Comparison of ENCODE assay signal across 20 mouse cellular contexts in the genomic region with DNA sequence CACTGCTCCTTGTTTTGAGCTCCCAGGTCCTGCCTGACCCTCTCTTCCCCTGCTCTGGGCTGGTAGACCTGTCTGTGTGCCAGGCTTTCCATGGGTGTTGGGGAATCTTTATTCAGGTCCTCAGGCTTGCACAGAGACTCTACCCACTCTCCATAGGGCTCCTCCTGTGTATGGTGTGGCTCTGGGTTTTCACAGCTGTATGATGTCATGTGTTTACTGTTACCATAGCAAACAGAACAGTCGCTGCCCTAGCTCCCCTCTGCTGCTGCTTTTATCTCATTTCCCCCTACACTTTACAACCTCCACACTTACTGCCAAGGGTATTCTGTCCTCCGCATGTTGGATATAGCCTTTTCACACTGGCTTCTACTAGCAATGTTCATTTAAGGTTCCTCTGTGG. TPM values are rescaled to one million over a fixed set of nuclear protein-coding genes. Genes with fewer than 3 reads are reported as not detected.
DNase-seq lines count a peak whose midpoint lies in the region; ATAC-seq and TF ChIP-seq lines count a peak whose summit lies in the region.
"Had no signal": no experiment of that assay in that cellular context is flagged by ENCODE, and none has a peak within 500 bp of the region (broad histone marks: within the 10 kb centered on the region; RNA-seq: fewer than 3 reads in every experiment).

No protein-coding gene starts in this region.

- no peak for TF ChIP-seq EP300 in liver, postnatal 0 days (IDR thresholded peaks at IDR 0.05; ENCODE audit: low read depth)

- no peaks in the 10 kb centered on the region for H3K9me3 ChIP-seq in heart, embryonic 14.5 days (ENCODE audit: control insufficient read depth, low read length)
- H3K9me3 ChIP-seq in lung, embryonic 14.5 days (ENCODE audit: low read depth, low read length), result no peaks in the 10 kb centered on the region
- H3K9me3 ChIP-seq in intestine, embryonic 15.5 days, result no peaks in the 10 kb centered on the region
- H3K9me3 ChIP-seq in liver, postnatal 0 days (ENCODE audit: low read length), result no peaks in the 10 kb centered on the region
- H3K9me3 ChIP-seq: forebrain, embryonic 10.5 days; heart, embryonic 12.5 days; limb, embryonic 15.5 days had no signal

- intact Hi-C loops in heart, postnatal 14 days (cut with DNase I), result no loop called here

- H3K9ac ChIP-seq in heart, embryonic 14.5 days (ENCODE audit: low read length), result no peak overlapping the region
- H3K9ac ChIP-seq in lung, embryonic 14.5 days, result no peak overlapping the region
- no peak overlapping the region for H3K9ac ChIP-seq in intestine, embryonic 15.5 days
- H3K9ac ChIP-seq in liver, postnatal 0 days (replicated peaks), result no peak overlapping the region
- H3K9ac ChIP-seq: heart, embryonic 12.5 days; hindbrain, embryonic 14.5 days; limb, embryonic 15.5 days had no signal

- H3K27me3 ChIP-seq in heart, embryonic 14.5 days (ENCODE audit: control insufficient read depth, insufficient read depth, low read length), result no peaks in the 10 kb centered on the region
- no peaks in the 10 kb centered on the region for H3K27me3 ChIP-seq in lung, embryonic 14.5 days (ENCODE audit: insufficient read depth, low read length)
- H3K27me3 ChIP-seq in intestine, embryonic 15.5 days (replicated peaks), result no peaks in the 10 kb centered on the region
- H3K27me3 ChIP-seq in liver, postnatal 0 days (ENCODE audit: insufficient read depth, low read length), result no peaks in the 10 kb centered on the region
- H3K27me3 ChIP-seq: limb, embryonic 15.5 days had no signal

- H3K4me1 ChIP-seq in heart, embryonic 14.5 days (ENCODE audit: control insufficient read depth in 2 of 2, insufficient read depth in 2 of 2, low read length in 2 of 2), result peaks cover 2 to 14% of the 10 kb centered on the region in 2 experiments; a peak in 3 of 4 replicates
- H3K4me1 ChIP-seq in lung, embryonic 14.5 days (ENCODE audit: insufficient read depth), result no peaks in the 10 kb centered on the region
- H3K4me1 ChIP-seq in intestine, embryonic 15.5 days (replicated peaks), result no peaks in the 10 kb centered on the region
- H3K4me1 ChIP-seq in liver, postnatal 0 days (ENCODE audit: insufficient read depth), result no peaks in the 10 kb centered on the region
- H3K4me1 ChIP-seq: forebrain, embryonic 10.5 days; limb, embryonic 15.5 days had no signal

- TF ChIP-seq CTCF in lung, embryonic 14.5 days (IDR thresholded peaks at IDR 0.05; ENCODE audit: low read depth), result no peak
- no peak for TF ChIP-seq CTCF in liver, postnatal 0 days (IDR thresholded peaks at IDR 0.05; ENCODE audit: low read depth)

- H3K27ac ChIP-seq in heart, embryonic 14.5 days (replicated peaks in 1 of 2; ENCODE audit: control insufficient read depth in 1 of 2, insufficient read depth in 1 of 2, low read depth in 2 of 2, low read length in 2 of 2), result no peak overlapping the region
- no peak overlapping the region for H3K27ac ChIP-seq in lung, embryonic 14.5 days (ENCODE audit: low read depth)
- H3K27ac ChIP-seq in intestine, embryonic 15.5 days, result no peak overlapping the region
- H3K27ac ChIP-seq in liver, postnatal 0 days (ENCODE audit: low read depth), result no peak overlapping the region
- H3K27ac ChIP-seq: forebrain, embryonic 10.5 days; hindbrain, embryonic 14.5 days; kidney, postnatal 0 days; limb, embryonic 15.5 days had no signal

- peak; percentile 80; the same call in 1 of the 2 replicates for ATAC-seq in heart, embryonic 14.5 days (ENCODE audit: insufficient number of reproducible peaks, insufficient read depth, low FRiP score, low read depth)
- peak; percentile 41; the same call in 1 of the 2 replicates for ATAC-seq in lung, embryonic 14.5 days (ENCODE audit: insufficient read depth)
- peak; percentile 55; the same call in 1 of the 2 replicates for ATAC-seq in intestine, embryonic 15.5 days
- peak; percentile 72 for ATAC-seq in liver, postnatal 0 days
- ATAC-seq: CD4-positive, CD25-positive, alpha-beta regulatory T cell, adult 4 months had no signal

- H3K36me3 ChIP-seq in heart, embryonic 14.5 days (ENCODE audit: control insufficient read depth, insufficient read depth, low read length), result peaks cover 94% of the 10 kb centered on the region
- H3K36me3 ChIP-seq in lung, embryonic 14.5 days (ENCODE audit: insufficient read depth), result peaks cover 95% of the 10 kb centered on the region
- peaks cover 65% of the 10 kb centered on the region for H3K36me3 ChIP-seq in intestine, embryonic 15.5 days
- H3K36me3 ChIP-seq in liver, postnatal 0 days (replicated peaks; ENCODE audit: insufficient read depth, low read length), result peaks cover 90% of the 10 kb centered on the region

- no peak overlapping the region for H3K4me3 ChIP-seq in heart, embryonic 14.5 days (ENCODE audit: control insufficient read depth in 1 of 2, insufficient read depth in 1 of 2, low read depth in 1 of 2, low read length in 2 of 2)
- no peak overlapping the region for H3K4me3 ChIP-seq in lung, embryonic 14.5 days (ENCODE audit: low read depth, low read length)
- no peak overlapping the region for H3K4me3 ChIP-seq in intestine, embryonic 15.5 days (replicated peaks)
- H3K4me3 ChIP-seq in liver, postnatal 0 days (ENCODE audit: low read depth, low read length), result no peak overlapping the region
- H3K4me3 ChIP-seq: forebrain, embryonic 10.5 days; heart, embryonic 12.5 days; limb, embryonic 15.5 days had no signal

- WGBS in heart, embryonic 14.5 days, result 11% methylated on average over 2 of the region's 2 CpGs
- 41% methylated on average over 2 of the region's 2 CpGs for WGBS in lung, embryonic 14.5 days
- 37% methylated on average over 2 of the region's 2 CpGs for WGBS in intestine, embryonic 15.5 days
- WGBS in liver, postnatal 0 days (ENCODE audit: insufficient replicate concordance), result 39% methylated on average over 2 of the region's 2 CpGs

- DNase-seq in heart, postnatal 14 days, result no peak
- DNase-seq in lung, embryonic 14.5 days, result peak; percentile 13
- no peak for DNase-seq in lung, adult 18-20 months
- DNase-seq in liver, postnatal 0 days, result no peak
- no peak for DNase-seq in left cerebral cortex, adult 9 months (ENCODE audit: low spot score in 2 of 2)
- DNase-seq in testis, postnatal 14 days (ENCODE audit: low spot score), result no peak
- DNase-seq: adrenal gland, postnatal 36 days; cerebellum, adult 18-20 months; cerebellum, postnatal 25 days; kidney, adult 11 months; retina, postnatal 1 day; thymus, postnatal 14 days had no signal

- H3K4me2 ChIP-seq in heart, embryonic 14.5 days (ENCODE audit: low read length), result no peak overlapping the region
- H3K4me2 ChIP-seq in lung, embryonic 14.5 days, result no peak overlapping the region
- H3K4me2 ChIP-seq in intestine, embryonic 15.5 days (replicated peaks), result no peak overlapping the region
- H3K4me2 ChIP-seq in liver, postnatal 0 days (ENCODE audit: low read depth, low read length), result no peak overlapping the region
- H3K4me2 ChIP-seq: heart, embryonic 12.5 days; hindbrain, embryonic 14.5 days; limb, embryonic 15.5 days had no signal

RNA-seq across cellular contexts. Expression of a gene that starts 43.0 kb away (rescaled TPM):
- 63.8 and 67.6 TPM in 2 replicates for polyA plus RNA-seq in heart, embryonic 14.5 days (2014; fragmentation: Nextera tagmentation; extraction: Ambion mirVana)
- 100 to 1,000 TPM; 109 to 115 TPM for total RNA-seq in heart, postnatal 14 days (2021)
- 82.2 and 84.5 TPM in 2 replicates for polyA plus RNA-seq in lung, embryonic 14.5 days (2014; fragmentation: Nextera tagmentation; extraction: Ambion mirVana)
- polyA plus RNA-seq in intestine, embryonic 15.5 days (2015; fragmentation: Nextera tagmentation; extraction: Ambion mirVana), result 52.7 and 59.0 TPM in 2 replicates
- polyA plus RNA-seq in liver, postnatal 0 days (2015; fragmentation: Nextera tagmentation; extraction: Ambion mirVana), result 24.6 and 24.7 TPM in 2 replicates

RNA-seq across cellular contexts. Expression of a gene that starts 43.0 kb away (rescaled TPM):
- polyA plus RNA-seq in heart, embryonic 14.5 days (2014; fragmentation: Nextera tagmentation; extraction: Ambion mirVana), result 36.6 and 37.7 TPM in 2 replicates
- 10 to 100 TPM; 43.0 to 54.6 TPM for total RNA-seq in heart, postnatal 14 days (2021)
- 28.7 and 31.0 TPM in 2 replicates for polyA plus RNA-seq in lung, embryonic 14.5 days (2014; fragmentation: Nextera tagmentation; extraction: Ambion mirVana)
- polyA plus RNA-seq in intestine, embryonic 15.5 days (2015; fragmentation: Nextera tagmentation; extraction: Ambion mirVana), result 21.2 TPM in 2 replicates
- polyA plus RNA-seq in liver, postnatal 0 days (2015; fragmentation: Nextera tagmentation; extraction: Ambion mirVana), result 6.8 and 8.2 TPM in 2 replicates

RNA-seq across cellular contexts. Expression of a gene that starts 43.1 kb away (rescaled TPM):
- polyA plus RNA-seq in heart, embryonic 14.5 days (2014; fragmentation: Nextera tagmentation; extraction: Ambion mirVana), result 65.1 and 65.4 TPM in 2 replicates
- 10 to 100 TPM; 27.1 to 34.7 TPM for total RNA-seq in heart, postnatal 14 days (2021)
- 118 and 136 TPM in 2 replicates for polyA plus RNA-seq in lung, embryonic 14.5 days (2014; fragmentation: Nextera tagmentation; extraction: Ambion mirVana)
- polyA plus RNA-seq in intestine, embryonic 15.5 days (2015; fragmentation: Nextera tagmentation; extraction: Ambion mirVana), result 119 and 122 TPM in 2 replicates
- 46.2 and 46.7 TPM in 2 replicates for polyA plus RNA-seq in liver, postnatal 0 days (2015; fragmentation: Nextera tagmentation; extraction: Ambion mirVana)
